Mouse (Mus musculus) olfactory bulb, adult 2 months (tissue): ENCODE data around the gene Cgn.
"Not testable (repeated sequence)": the region's sequence is repeated elsewhere in the genome, so short reads cannot be mapped to it uniquely, and the experiment has no call there.

Source experiments
- CTCF ChIP-seq: fragments of 200-500 bp; IDR thresholded peaks from 2 replicates; pipeline ENCODE4 v1.5.1; 2012; ENCODE audit warnings: low read depth, mild to moderate bottlenecking, low read length, moderate library complexity; ENCODE audit not compliant: insufficient read depth
- POLR2A ChIP-seq: fragments of 200-500 bp; IDR thresholded peaks from 2 replicates; pipeline ENCODE4 v1.6.1; 2012; ENCODE audit warnings: mild to moderate bottlenecking, low read depth, low read length, moderate library complexity; ENCODE audit not compliant: insufficient read depth

- not testable (repeated sequence) for TF ChIP-seq CTCF, POLR2A
Measured at GRCm38 (mm10) chr3:94758427-94758826, 27.9 kb downstream of the Cgn start.
